Mouse (Mus musculus): ENCODE measurements around the gene Rgs12. TPM values are rescaled to one million over a fixed set of nuclear protein-coding genes. Genes with fewer than 3 reads are reported as not detected.

Gene Rgs12
- polyA plus RNA-seq, 1 experiment from 2014 or later: 41.4 TPM

GRCm38 (mm10) chr5:34960021-34960420 is 10.8 kb downstream of the Rgs12 start:
- no peak for ATAC-seq (ENCODE audit: low FRiP score)
- no peak overlapping the region for H3K4me3 ChIP-seq (ENCODE audit: low read depth, low read length)
- no peak for DNase-seq (ENCODE audit: low spot score)
- H3K4me1 ChIP-seq (replicated peaks; ENCODE audit: control insufficient read depth, insufficient read depth, low read length): no peaks in the 10 kb centered on the region; the same call in 1 of the 2 replicates
- 87% methylated on average over 1 of the region's 1 CpGs for WGBS
- H3K4me2 ChIP-seq (replicated peaks; ENCODE audit: low read depth, low read length): no peak overlapping the region
- H3K27ac ChIP-seq (ENCODE audit: low read depth, low read length): no peak overlapping the region
- no peaks in the 10 kb centered on the region for H3K27me3 ChIP-seq (ENCODE audit: control insufficient read depth, insufficient read depth, low read length)
- no peaks in the 10 kb centered on the region for H3K9me3 ChIP-seq (ENCODE audit: control insufficient read depth, low read length)
- H3K36me3 ChIP-seq (ENCODE audit: control insufficient read depth, insufficient read depth, low read length): no peaks in the 10 kb centered on the region
- no peak overlapping the region for H3K9ac ChIP-seq (ENCODE audit: low read depth, low read length)

GRCm38 (mm10) chr5:34965531-34965930 is 16.3 kb downstream of the Rgs12 start:
- H3K36me3 ChIP-seq (ENCODE audit: control insufficient read depth, insufficient read depth, low read length): peaks cover 15% of the 10 kb centered on the region
- ATAC-seq (ENCODE audit: low FRiP score): no peak

GRCm38 (mm10) chr5:34968386-34968785 is 19.1 kb downstream of the Rgs12 start:
- Histone ChIP-seq H3K36me3 (ENCODE audit: control insufficient read depth, insufficient read depth, low read length) (peaks cover 15% of the 10 kb centered on the region), H3K27ac (ENCODE audit: low read depth, low read length) (no peak overlapping the region)
- no peak for ATAC-seq (ENCODE audit: low FRiP score)

More at GRCm38 (mm10) chr5:34965531-34965930, 16.3 kb downstream of the Rgs12 start:
- H3K27ac ChIP-seq (ENCODE audit: low read depth, low read length): no peak overlapping the region
- WGBS: 96% methylated on average over 12 of the region's 12 CpGs
- no peaks in the 10 kb centered on the region for H3K27me3 ChIP-seq (ENCODE audit: control insufficient read depth, insufficient read depth, low read length)
- no peaks in the 10 kb centered on the region for H3K4me1 ChIP-seq (replicated peaks; ENCODE audit: control insufficient read depth, insufficient read depth, low read length)
- DNase-seq (ENCODE audit: low spot score): no peak
- H3K4me3 ChIP-seq (ENCODE audit: low read depth, low read length): no peak overlapping the region
- H3K4me2 ChIP-seq (replicated peaks; ENCODE audit: low read depth, low read length): no peak overlapping the region
- H3K9me3 ChIP-seq (ENCODE audit: control insufficient read depth, low read length): no peaks in the 10 kb centered on the region
- H3K9ac ChIP-seq (ENCODE audit: low read depth, low read length): no peak overlapping the region

GRCm38 (mm10) chr5:34972471-34972870 is 23.2 kb downstream of the Rgs12 start:
- 92% methylated on average over 3 of the region's 3 CpGs for WGBS
- no peaks in the 10 kb centered on the region for H3K9me3 ChIP-seq (ENCODE audit: control insufficient read depth, low read length)
- no peak overlapping the region for H3K9ac ChIP-seq (ENCODE audit: low read depth, low read length)
- no peaks in the 10 kb centered on the region for H3K4me1 ChIP-seq (replicated peaks; ENCODE audit: control insufficient read depth, insufficient read depth, low read length)
- peaks cover 12% of the 10 kb centered on the region; the same call in 1 of the 2 replicates for H3K36me3 ChIP-seq (ENCODE audit: control insufficient read depth, insufficient read depth, low read length)
- H3K4me3 ChIP-seq (ENCODE audit: low read depth, low read length): no peak overlapping the region
- no peak overlapping the region for H3K4me2 ChIP-seq (replicated peaks; ENCODE audit: low read depth, low read length)
- no peaks in the 10 kb centered on the region for H3K27me3 ChIP-seq (ENCODE audit: control insufficient read depth, insufficient read depth, low read length)
- DNase-seq (ENCODE audit: low spot score): no peak
- ATAC-seq (ENCODE audit: low FRiP score): no peak
- no peak overlapping the region for H3K27ac ChIP-seq (ENCODE audit: low read depth, low read length)

More at GRCm38 (mm10) chr5:34968386-34968785, 19.1 kb downstream of the Rgs12 start:
- no peak overlapping the region for H3K4me2 ChIP-seq (replicated peaks; ENCODE audit: low read depth, low read length)
- H3K9ac ChIP-seq (ENCODE audit: low read depth, low read length): no peak overlapping the region
- WGBS: 88% methylated on average over 5 of the region's 5 CpGs
- no peaks in the 10 kb centered on the region for H3K9me3 ChIP-seq (ENCODE audit: control insufficient read depth, low read length)
- no peak for DNase-seq (ENCODE audit: low spot score)
- no peak overlapping the region for H3K4me3 ChIP-seq (ENCODE audit: low read depth, low read length)
- H3K4me1 ChIP-seq (replicated peaks; ENCODE audit: control insufficient read depth, insufficient read depth, low read length): no peaks in the 10 kb centered on the region
- no peaks in the 10 kb centered on the region for H3K27me3 ChIP-seq (ENCODE audit: control insufficient read depth, insufficient read depth, low read length)

- ATAC-seq (ENCODE audit: low FRiP score): no peak
Observed at GRCm38 (mm10) chr5:34973560-34974317, 24.5 kb downstream of the Rgs12 start.

GRCm38 (mm10) chr5:34974773-34975443 is 25.7 kb downstream of the Rgs12 start:
- Histone ChIP-seq H3K36me3 (ENCODE audit: control insufficient read depth, insufficient read depth, low read length) (peaks cover 4% of the 10 kb centered on the region; the same call in 1 of the 2 replicates), H3K27me3 (ENCODE audit: control insufficient read depth, insufficient read depth, low read length) (no peaks in the 10 kb centered on the region), H3K9me3 (ENCODE audit: control insufficient read depth, low read length) (no peaks in the 10 kb centered on the region), H3K9ac (ENCODE audit: low read depth, low read length) (no peak overlapping the region), H3K4me2 (replicated peaks; ENCODE audit: low read depth, low read length) (no peak overlapping the region), H3K4me1 (replicated peaks; ENCODE audit: control insufficient read depth, insufficient read depth, low read length) (no peaks in the 10 kb centered on the region), H3K27ac (ENCODE audit: low read depth, low read length) (no peak overlapping the region), H3K4me3 (ENCODE audit: low read depth, low read length) (no peak overlapping the region)
- ATAC-seq (ENCODE audit: low FRiP score): no peak
- DNase-seq (ENCODE audit: low spot score): no peak
- 91% methylated on average over 11 of the region's 11 CpGs for WGBS

More at GRCm38 (mm10) chr5:34973560-34974317, 24.5 kb downstream of the Rgs12 start:
- Histone ChIP-seq H3K27ac (ENCODE audit: low read depth, low read length) (no peak overlapping the region), H3K4me3 (ENCODE audit: low read depth, low read length) (no peak overlapping the region), H3K27me3 (ENCODE audit: control insufficient read depth, insufficient read depth, low read length) (no peaks in the 10 kb centered on the region), H3K9me3 (ENCODE audit: control insufficient read depth, low read length) (no peaks in the 10 kb centered on the region), H3K36me3 (ENCODE audit: control insufficient read depth, insufficient read depth, low read length) (peaks cover 6% of the 10 kb centered on the region; the same call in 1 of the 2 replicates), H3K9ac (ENCODE audit: low read depth, low read length) (no peak overlapping the region), H3K4me1 (replicated peaks; ENCODE audit: control insufficient read depth, insufficient read depth, low read length) (no peaks in the 10 kb centered on the region), H3K4me2 (replicated peaks; ENCODE audit: low read depth, low read length) (no peak overlapping the region)
- 88% methylated on average over 8 of the region's 8 CpGs for WGBS
- DNase-seq (ENCODE audit: low spot score): no peak

GRCm38 (mm10) chr5:34976540-34977292 is 27.5 kb downstream of the Rgs12 start:
- no peaks in the 10 kb centered on the region for H3K9me3 ChIP-seq (ENCODE audit: control insufficient read depth, low read length)
- H3K27me3 ChIP-seq (ENCODE audit: control insufficient read depth, insufficient read depth, low read length): no peaks in the 10 kb centered on the region
- H3K9ac ChIP-seq (ENCODE audit: low read depth, low read length): no peak overlapping the region
- H3K4me3 ChIP-seq (ENCODE audit: low read depth, low read length): no peak overlapping the region
- DNase-seq (ENCODE audit: low spot score): no peak
- H3K4me1 ChIP-seq (replicated peaks; ENCODE audit: control insufficient read depth, insufficient read depth, low read length): no peaks in the 10 kb centered on the region
- no peak overlapping the region for H3K27ac ChIP-seq (ENCODE audit: low read depth, low read length)
- peaks cover 4% of the 10 kb centered on the region; the same call in 1 of the 2 replicates for H3K36me3 ChIP-seq (ENCODE audit: control insufficient read depth, insufficient read depth, low read length)
- no peak for ATAC-seq (ENCODE audit: low FRiP score)
- no peak overlapping the region for H3K4me2 ChIP-seq (replicated peaks; ENCODE audit: low read depth, low read length)
- WGBS: 93% methylated on average over 9 of the region's 9 CpGs

- 90% methylated on average over 6 of the region's 6 CpGs for WGBS
- no peak overlapping the region for H3K4me2 ChIP-seq (replicated peaks; ENCODE audit: low read depth, low read length)
- ATAC-seq (ENCODE audit: low FRiP score) (no peak), DNase-seq (ENCODE audit: low spot score) (no peak)
- no peak overlapping the region for H3K9ac ChIP-seq (ENCODE audit: low read depth, low read length)
- H3K27ac ChIP-seq (ENCODE audit: low read depth, low read length): no peak overlapping the region
- H3K9me3 ChIP-seq (ENCODE audit: control insufficient read depth, low read length): no peaks in the 10 kb centered on the region
- H3K27me3 ChIP-seq (ENCODE audit: control insufficient read depth, insufficient read depth, low read length): no peaks in the 10 kb centered on the region
- H3K4me3 ChIP-seq (ENCODE audit: low read depth, low read length): no peak overlapping the region
- no peaks in the 10 kb centered on the region for H3K4me1 ChIP-seq (replicated peaks; ENCODE audit: control insufficient read depth, insufficient read depth, low read length)
- peaks cover 10% of the 10 kb centered on the region; the same call in 1 of the 2 replicates for H3K36me3 ChIP-seq (ENCODE audit: control insufficient read depth, insufficient read depth, low read length)
Observed at GRCm38 (mm10) chr5:34980099-34980498, 30.9 kb downstream of the Rgs12 start.
